Mouse (Mus musculus): ENCODE data around the gene Otub1.

- TF ChIP-seq CTCF (IDR thresholded peaks at IDR 0.05; ENCODE audit: low read depth) (no peak), EP300 (IDR thresholded peaks at IDR 0.05; ENCODE audit: low read depth) (no peak)
These were observed 39.3 kb downstream of the Otub1 start for GRCm38 (mm10) chr19:7166767-7167166.

All from liver, embryonic 14.5 days (tissue).